Mouse (Mus musculus) limb, embryonic 11.5 days (tissue): ENCODE data around the gene Pln. TPM values are rescaled to one million over a fixed set of nuclear protein-coding genes. Genes with fewer than 3 reads are reported as not detected.

Experiments
- ATAC-seq: fragments of 200-750 bp; cut with Nextera tagmentation; 2 replicates; pipeline ENCODE4 v1.8.0; 2017; ENCODE audit warnings: low read depth; ENCODE audit not compliant: insufficient number of reproducible peaks, low FRiP score, low TSS enrichment
- DNase-seq: peaks from one replicate; pipeline ENCODE4 v3.0.0-alpha.2; 2015; ENCODE audit warnings: low spot score
- H3K27ac ChIP-seq: fragments of 300-500 bp; sonication (generic); replicated peaks from 2 replicates; pipeline ENCODE4 v1.5.1; 2014; ENCODE audit warnings: low read depth, mild to moderate bottlenecking, low read length
- H3K27me3 ChIP-seq: fragments of 300-500 bp; sonication (generic); 2 replicates; pipeline ENCODE4 v1.6.1; 2014; ENCODE audit warnings: mild to moderate bottlenecking, low read length, mixed read lengths; ENCODE audit not compliant: control insufficient read depth, insufficient read depth
- H3K36me3 ChIP-seq: fragments of 300-500 bp; sonication (generic); 2 replicates; pipeline ENCODE4 v1.6.1; 2014; ENCODE audit warnings: mild to moderate bottlenecking, low read length, moderate library complexity, mixed read lengths; ENCODE audit not compliant: control insufficient read depth, insufficient read depth
- H3K4me1 ChIP-seq: fragments of 300-500 bp; sonication (generic); 2 replicates; pipeline ENCODE4 v1.6.1; 2014; ENCODE audit warnings: low read length, mixed read lengths; ENCODE audit not compliant: control insufficient read depth, insufficient read depth
- H3K4me2 ChIP-seq: fragments of 300-500 bp; sonication (generic); 2 replicates; pipeline ENCODE4 v1.6.1; 2014; ENCODE audit warnings: low read depth, mild to moderate bottlenecking, moderate library complexity; ENCODE audit not compliant: severe bottlenecking
- H3K4me3 ChIP-seq: fragments of 300-500 bp; sonication (generic); 2 replicates; pipeline ENCODE4 v1.5.1; 2014; ENCODE audit warnings: low read depth, low read length
- H3K9ac ChIP-seq: fragments of 300-500 bp; sonication (generic); 2 replicates; pipeline ENCODE4 v1.6.1; 2014; ENCODE audit warnings: mild to moderate bottlenecking, low read length
- H3K9me3 ChIP-seq: fragments of 300-500 bp; sonication (generic); 2 replicates; pipeline ENCODE4 v1.6.1; 2016; ENCODE audit warnings: low read length; ENCODE audit not compliant: control insufficient read depth
- WGBS: fragments of 180-500 bp; shearing (Covaris S2); extraction: QIAGEN DNeasy Blood & Tissue Kit; methylation state at CpG from one replicate; pipeline ENCODE4 v1.1.7; 2014; 5-methylcytosine and 5-hydroxymethylcytosine counted together
- polyA plus RNA-seq: library from polyadenylated mRNA; unstranded; fragments of >200 nt; fragmentation: Nextera tagmentation; extraction: Ambion mirVana; gene quantifications from 2 replicates; pipeline ENCODE4 v1.2.1, GENCODE M21; 2014

Gene Pln
- polyA plus RNA-seq, 1 experiment from 2014 or later = 2.5 TPM

- DNase-seq = peak; percentile 59
- Histone ChIP-seq H3K27me3 (no peaks in the 10 kb centered on the region), H3K36me3 (no peaks in the 10 kb centered on the region), H3K9ac (no peak overlapping the region), H3K4me2 (no peak overlapping the region), H3K4me3 (no peak overlapping the region), H3K4me1 (no peaks in the 10 kb centered on the region), H3K9me3 (no peaks in the 10 kb centered on the region), H3K27ac (no peak overlapping the region)
- ATAC-seq = 0 out of 2 replicates have a peak, but pooled peaks have one; percentile 62
- WGBS = 59% methylated on average over 10 of the region's 10 CpGs
These were observed 10.6 kb downstream of the Pln start for GRCm38 (mm10) chr10:53347787-53348755.

- no peak overlapping the region for H3K4me2 ChIP-seq
- ATAC-seq = 0 out of 2 replicates have a peak, but pooled peaks have one; percentile 31
These were observed 11.8 kb downstream of the Pln start for GRCm38 (mm10) chr10:53349254-53349653.

GRCm38 (mm10) chr10:53353665-53354064 lies 16.2 kb downstream of the Pln start:
- H3K9ac ChIP-seq = no peak overlapping the region
- no peak overlapping the region for H3K27ac ChIP-seq
- H3K36me3 ChIP-seq = no peaks in the 10 kb centered on the region; the same call in 1 of the 2 replicates
- H3K27me3 ChIP-seq = no peaks in the 10 kb centered on the region
- 86% methylated on average over 3 of the region's 3 CpGs for WGBS
- H3K4me1 ChIP-seq = no peaks in the 10 kb centered on the region
- DNase-seq = no peak
- ATAC-seq = no peak
- no peaks in the 10 kb centered on the region for H3K9me3 ChIP-seq
- no peak overlapping the region for H3K4me2 ChIP-seq
- H3K4me3 ChIP-seq = no peak overlapping the region

More at GRCm38 (mm10) chr10:53349254-53349653, 11.8 kb downstream of the Pln start:
- 88% methylated on average over 1 of the region's 1 CpGs for WGBS
- no peak for DNase-seq
- Histone ChIP-seq H3K27ac (no peak overlapping the region), H3K4me1 (no peaks in the 10 kb centered on the region), H3K9ac (no peak overlapping the region), H3K36me3 (no peaks in the 10 kb centered on the region), H3K27me3 (no peaks in the 10 kb centered on the region), H3K4me3 (no peak overlapping the region), H3K9me3 (no peaks in the 10 kb centered on the region)

- H3K27ac ChIP-seq = no peak overlapping the region
- H3K4me3 ChIP-seq = no peak overlapping the region
- ATAC-seq (no peak), DNase-seq (no peak)
- H3K9ac ChIP-seq = no peak overlapping the region
- no peaks in the 10 kb centered on the region for H3K9me3 ChIP-seq
- WGBS = 96% methylated on average over 3 of the region's 3 CpGs
- no peaks in the 10 kb centered on the region for H3K4me1 ChIP-seq
- H3K36me3 ChIP-seq = no peaks in the 10 kb centered on the region; the same call in 1 of the 2 replicates
- H3K4me2 ChIP-seq = no peak overlapping the region
- no peaks in the 10 kb centered on the region for H3K27me3 ChIP-seq
These were observed 21.5 kb downstream of the Pln start for GRCm38 (mm10) chr10:53359016-53359415.

- no peak for DNase-seq
- H3K9me3 ChIP-seq = no peaks in the 10 kb centered on the region
- H3K27ac ChIP-seq = no peak overlapping the region
- H3K4me1 ChIP-seq = no peaks in the 10 kb centered on the region
- H3K4me2 ChIP-seq = no peak overlapping the region
- no peak overlapping the region for H3K9ac ChIP-seq
- no peak for ATAC-seq
- no peak overlapping the region for H3K4me3 ChIP-seq
- H3K36me3 ChIP-seq = no peaks in the 10 kb centered on the region
- H3K27me3 ChIP-seq = no peaks in the 10 kb centered on the region
These were observed 26.8 kb downstream of the Pln start for GRCm38 (mm10) chr10:53364311-53364710.

GRCm38 (mm10) chr10:53367265-53367664 lies 29.8 kb downstream of the Pln start:
- Histone ChIP-seq H3K4me2 (no peak overlapping the region), H3K9me3 (no peaks in the 10 kb centered on the region), H3K27ac (no peak overlapping the region), H3K4me3 (no peak overlapping the region), H3K9ac (no peak overlapping the region), H3K27me3 (no peaks in the 10 kb centered on the region), H3K36me3 (no peaks in the 10 kb centered on the region; the same call in 1 of the 2 replicates), H3K4me1 (no peaks in the 10 kb centered on the region)
- ATAC-seq (no peak), DNase-seq (no peak)
- WGBS = 98% methylated on average over 2 of the region's 2 CpGs

GRCm38 (mm10) chr10:53373885-53374578 lies 36.6 kb downstream of the Pln start:
- H3K27ac ChIP-seq = no peak overlapping the region
- H3K9me3 ChIP-seq = no peaks in the 10 kb centered on the region
- 89% methylated on average over 6 of the region's 6 CpGs for WGBS
- ATAC-seq = no peak
- no peak overlapping the region for H3K4me3 ChIP-seq
- no peak overlapping the region for H3K4me2 ChIP-seq
- no peaks in the 10 kb centered on the region; the same call in 1 of the 2 replicates for H3K36me3 ChIP-seq
- peaks cover 4% of the 10 kb centered on the region; the same call in 1 of the 2 replicates for H3K4me1 ChIP-seq
- no peak for DNase-seq
- H3K9ac ChIP-seq = no peak overlapping the region
- H3K27me3 ChIP-seq = no peaks in the 10 kb centered on the region

GRCm38 (mm10) chr10:53377096-53377495 lies 39.6 kb downstream of the Pln start:
- Histone ChIP-seq H3K36me3 (no peaks in the 10 kb centered on the region), H3K27me3 (no peaks in the 10 kb centered on the region), H3K4me1 (peaks cover 4% of the 10 kb centered on the region; the same call in 1 of the 2 replicates), H3K9me3 (no peaks in the 10 kb centered on the region), H3K27ac (no peak overlapping the region), H3K4me2 (no peak overlapping the region), H3K9ac (no peak overlapping the region), H3K4me3 (no peak overlapping the region)
- ATAC-seq = no peak
- DNase-seq = no peak
